In the genomic region with DNA sequence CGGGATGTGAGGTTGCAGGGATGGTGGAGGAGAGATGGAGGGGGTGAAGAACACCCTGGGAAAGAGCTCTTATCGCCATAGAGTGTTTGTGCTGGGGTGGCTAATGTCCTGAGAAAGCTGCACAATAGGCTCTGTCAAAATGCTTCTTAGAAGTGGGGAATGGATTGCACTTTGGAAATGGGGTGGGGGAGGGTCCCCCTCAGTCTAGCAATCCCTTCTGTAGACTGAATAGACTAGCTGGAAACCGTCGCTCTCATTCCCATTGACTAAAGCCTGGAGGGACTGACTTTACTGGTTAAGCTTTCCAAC, we compare ENCODE assay signal across 23 mouse cellular contexts.
DNase-seq lines count a peak whose midpoint lies in the region; ATAC-seq and TF ChIP-seq lines count a peak whose summit lies in the region.
"Had no signal": no experiment of that assay in that cellular context is flagged by ENCODE, and none has a peak within 500 bp of the region (broad histone marks: within the 10 kb centered on the region; RNA-seq: fewer than 3 reads in every experiment).

No protein-coding gene starts in this region.

- no peak overlapping the region for H3K9ac ChIP-seq in forebrain, embryonic 12.5 days
- H3K9ac ChIP-seq in forebrain, embryonic 13.5 days, result no peak overlapping the region
- no peak overlapping the region for H3K9ac ChIP-seq in midbrain, embryonic 11.5 days (ENCODE audit: low read length)
- no peak overlapping the region for H3K9ac ChIP-seq in midbrain, postnatal 0 days (replicated peaks; ENCODE audit: low read length, poor library complexity, severe bottlenecking)
- H3K9ac ChIP-seq in hindbrain, embryonic 15.5 days, result no peak overlapping the region
- H3K9ac ChIP-seq in neural tube, embryonic 11.5 days (ENCODE audit: low read length), result no peak overlapping the region
- H3K9ac ChIP-seq: heart, embryonic 15.5 days; liver, postnatal 0 days had no signal

- no peak overlapping the region for H3K4me3 ChIP-seq in forebrain, embryonic 12.5 days (replicated peaks)
- H3K4me3 ChIP-seq in forebrain, embryonic 13.5 days, result no peak overlapping the region
- no peak overlapping the region for H3K4me3 ChIP-seq in midbrain, embryonic 11.5 days (ENCODE audit: low read depth, low read length)
- H3K4me3 ChIP-seq in midbrain, postnatal 0 days (ENCODE audit: low read depth, low read length), result no peak overlapping the region
- H3K4me3 ChIP-seq in hindbrain, embryonic 15.5 days, result no peak overlapping the region
- H3K4me3 ChIP-seq in neural tube, embryonic 11.5 days (ENCODE audit: low read depth, low read length), result no peak overlapping the region
- H3K4me3 ChIP-seq: heart, adult 2 months; heart, embryonic 15.5 days; limb, embryonic 10.5 days had no signal

- DNase-seq in midbrain, embryonic 11.5 days (ENCODE audit: low spot score, missing footprints), result peak; percentile 90
- DNase-seq in midbrain, postnatal 0 days (ENCODE audit: low spot score), result no peak
- DNase-seq in neural tube, embryonic 11.5 days (ENCODE audit: low spot score), result peak; percentile 74
- no peak for DNase-seq in lung, adult 18-20 months
- DNase-seq in right cerebral cortex, adult 2 months (ENCODE audit: low spot score in 2 of 2), result no peak
- DNase-seq: adrenal gland, postnatal 10 days; cerebellum, postnatal 14 days; gastrocnemius, postnatal 10 days; heart, adult 2 months; heart, postnatal 4 days; kidney, postnatal 36 days; liver, postnatal 0 days; lung, postnatal 14 days; right cerebral cortex, postnatal 4 days had no signal

- no peaks in the 10 kb centered on the region for H3K36me3 ChIP-seq in forebrain, embryonic 12.5 days (replicated peaks)
- H3K36me3 ChIP-seq in forebrain, embryonic 13.5 days (ENCODE audit: poor library complexity, severe bottlenecking), result no peaks in the 10 kb centered on the region
- no peaks in the 10 kb centered on the region for H3K36me3 ChIP-seq in midbrain, embryonic 11.5 days (ENCODE audit: control insufficient read depth, insufficient read depth, low read length)
- H3K36me3 ChIP-seq in midbrain, postnatal 0 days (ENCODE audit: insufficient read depth, low read length), result no peaks in the 10 kb centered on the region
- no peaks in the 10 kb centered on the region for H3K36me3 ChIP-seq in hindbrain, embryonic 15.5 days
- no peaks in the 10 kb centered on the region for H3K36me3 ChIP-seq in neural tube, embryonic 11.5 days (ENCODE audit: control insufficient read depth, insufficient read depth, low read length)
- H3K36me3 ChIP-seq: G1E; heart, embryonic 15.5 days; limb, embryonic 10.5 days had no signal

- no peak for TF ChIP-seq CTCF in midbrain, postnatal 0 days (IDR thresholded peaks at IDR 0.05)

- H3K4me1 ChIP-seq in forebrain, embryonic 12.5 days, result peaks cover 28% of the 10 kb centered on the region
- H3K4me1 ChIP-seq in forebrain, embryonic 13.5 days, result peaks cover 22% of the 10 kb centered on the region
- H3K4me1 ChIP-seq in midbrain, embryonic 11.5 days (ENCODE audit: control insufficient read depth, insufficient read depth, low read length), result peaks cover 28% of the 10 kb centered on the region
- H3K4me1 ChIP-seq in midbrain, postnatal 0 days (ENCODE audit: insufficient read depth, low read length), result peaks cover 11% of the 10 kb centered on the region; the same call in 1 of the 2 replicates
- peaks cover 14% of the 10 kb centered on the region for H3K4me1 ChIP-seq in hindbrain, embryonic 15.5 days (replicated peaks)
- peaks cover 15% of the 10 kb centered on the region for H3K4me1 ChIP-seq in neural tube, embryonic 11.5 days (ENCODE audit: control insufficient read depth, insufficient read depth, low read length)
- H3K4me1 ChIP-seq: heart, embryonic 15.5 days had no signal

- H3K4me2 ChIP-seq in forebrain, embryonic 12.5 days, result no peak overlapping the region
- no peak overlapping the region for H3K4me2 ChIP-seq in forebrain, embryonic 13.5 days
- no peak overlapping the region for H3K4me2 ChIP-seq in midbrain, embryonic 11.5 days
- H3K4me2 ChIP-seq in midbrain, postnatal 0 days (ENCODE audit: low read depth, low read length, poor library complexity, severe bottlenecking), result no peak overlapping the region
- H3K4me2 ChIP-seq in hindbrain, embryonic 15.5 days, result no peak overlapping the region
- H3K4me2 ChIP-seq in neural tube, embryonic 11.5 days (ENCODE audit: low read depth), result no peak overlapping the region
- H3K4me2 ChIP-seq: heart, embryonic 15.5 days had no signal

- peak; percentile 60; the same call in 1 of the 2 replicates for ATAC-seq in forebrain, embryonic 12.5 days (ENCODE audit: low FRiP score)
- ATAC-seq in forebrain, embryonic 13.5 days, result no peak
- peak; percentile 70 for ATAC-seq in midbrain, embryonic 11.5 days (ENCODE audit: low FRiP score)
- no peak for ATAC-seq in midbrain, postnatal 0 days (ENCODE audit: low FRiP score)
- ATAC-seq in hindbrain, embryonic 15.5 days (ENCODE audit: low FRiP score, low read depth), result peak; percentile 23; the same call in 1 of the 2 replicates
- peak; percentile 58 for ATAC-seq in neural tube, embryonic 11.5 days (ENCODE audit: insufficient read depth, low FRiP score, low TSS enrichment)
- ATAC-seq: activated CD4-positive, CD25-positive, alpha-beta regulatory T cell, adult 4 months; intestine, embryonic 16.5 days; liver, postnatal 0 days had no signal

- H3K27me3 ChIP-seq in forebrain, embryonic 12.5 days, result peaks cover 34% of the 10 kb centered on the region
- H3K27me3 ChIP-seq in forebrain, embryonic 13.5 days, result peaks cover 18% of the 10 kb centered on the region
- H3K27me3 ChIP-seq in midbrain, embryonic 11.5 days (ENCODE audit: control insufficient read depth, insufficient read depth, low read length), result no peaks in the 10 kb centered on the region; the same call in 1 of the 2 replicates
- no peaks in the 10 kb centered on the region for H3K27me3 ChIP-seq in midbrain, postnatal 0 days (ENCODE audit: insufficient read depth, low read length)
- H3K27me3 ChIP-seq in hindbrain, embryonic 15.5 days, result 0 out of 2 replicates have a peak, but pooled peaks cover 4% of the 10 kb centered on the region
- H3K27me3 ChIP-seq in neural tube, embryonic 11.5 days (ENCODE audit: control insufficient read depth, insufficient read depth, low read length), result no peaks in the 10 kb centered on the region
- H3K27me3 ChIP-seq: heart, embryonic 15.5 days had no signal

- WGBS in forebrain, embryonic 12.5 days, result 16% methylated on average over 4 of the region's 4 CpGs
- WGBS in forebrain, embryonic 13.5 days, result 25% methylated on average over 4 of the region's 4 CpGs
- 29% methylated on average over 4 of the region's 4 CpGs for WGBS in midbrain, embryonic 11.5 days
- 29% methylated on average over 4 of the region's 4 CpGs for WGBS in midbrain, postnatal 0 days
- WGBS in hindbrain, embryonic 15.5 days, result 32% methylated on average over 4 of the region's 4 CpGs
- 40% methylated on average over 4 of the region's 4 CpGs for WGBS in neural tube, embryonic 11.5 days

- H3K27ac ChIP-seq in forebrain, embryonic 12.5 days, result no peak overlapping the region
- no peak overlapping the region for H3K27ac ChIP-seq in forebrain, embryonic 13.5 days
- H3K27ac ChIP-seq in midbrain, embryonic 11.5 days (ENCODE audit: low read depth, low read length), result no peak overlapping the region
- no peak overlapping the region for H3K27ac ChIP-seq in midbrain, postnatal 0 days (ENCODE audit: low read depth, low read length)
- H3K27ac ChIP-seq in hindbrain, embryonic 15.5 days (replicated peaks), result no peak overlapping the region
- H3K27ac ChIP-seq in neural tube, embryonic 11.5 days (ENCODE audit: low read depth, low read length), result no peak overlapping the region; the same call in 1 of the 2 replicates
- H3K27ac ChIP-seq: heart, adult 2 months; heart, embryonic 15.5 days; limb, embryonic 10.5 days; stomach, postnatal 0 days had no signal

- no peaks in the 10 kb centered on the region for H3K9me3 ChIP-seq in forebrain, embryonic 12.5 days
- H3K9me3 ChIP-seq in forebrain, embryonic 13.5 days (replicated peaks), result no peaks in the 10 kb centered on the region
- no peaks in the 10 kb centered on the region for H3K9me3 ChIP-seq in midbrain, embryonic 11.5 days (ENCODE audit: control insufficient read depth, low read length)
- no peaks in the 10 kb centered on the region for H3K9me3 ChIP-seq in midbrain, postnatal 0 days (ENCODE audit: low read length)
- H3K9me3 ChIP-seq in hindbrain, embryonic 15.5 days, result no peaks in the 10 kb centered on the region
- no peaks in the 10 kb centered on the region for H3K9me3 ChIP-seq in neural tube, embryonic 11.5 days (ENCODE audit: control insufficient read depth, low read length)
- H3K9me3 ChIP-seq: heart, embryonic 15.5 days; limb, embryonic 10.5 days had no signal

Comparison
In these comparisons a context has a peak if more than half of its experiments do, and no peak if none do; other contexts are left out.
1. ATAC-seq: peak in forebrain, embryonic 12.5 days (single experiment), midbrain, embryonic 11.5 days (single experiment), hindbrain, embryonic 15.5 days (single experiment) and neural tube, embryonic 11.5 days (single experiment); none in forebrain, embryonic 13.5 days (single experiment) and midbrain, postnatal 0 days (single experiment).
2. DNase-seq: peak in midbrain, embryonic 11.5 days (single experiment) and neural tube, embryonic 11.5 days (single experiment); none in midbrain, postnatal 0 days (single experiment), lung, adult 18-20 months (0 of 2) and right cerebral cortex, adult 2 months (0 of 2).